In genomic region chr2:90636853-90637252, GRCm38 (mm10) we compare ENCODE assay signal across 1 mouse cellular context.
TF ChIP-seq lines count a peak whose summit lies in the region.

No protein-coding gene starts in this region.

TF ChIP-seq in MEL, 35 proteins besides CTCF, POLR2A, EP300 and RAD21 (continued from another document):
- TF ChIP-seq UBTF (IDR thresholded peaks at IDR 0.05; ENCODE audit: borderline replicate concordance, insufficient read depth, low read depth, low read length) = no peak
- TF ChIP-seq TAL1 (IDR thresholded peaks at IDR 0.05; ENCODE audit: low read length) = no peak
- TF ChIP-seq SMC3 (IDR thresholded peaks at IDR 0.05; ENCODE audit: low read depth, low read length) = no peak
- TF ChIP-seq SIN3A (IDR thresholded peaks at IDR 0.05; ENCODE audit: low read length) = no peak
- TF ChIP-seq GATA1 (IDR thresholded peaks at IDR 0.05; ENCODE audit: low read depth, low read length) = no peak
